Mouse (Mus musculus): ENCODE measurements at regions not wholly inside any gene's neighbourhood (a gene's known extent, or its start where the extent isn't known, plus 50 kb on each side); places are given as distances from the start of the nearest gene placed in this dataset.
"Not testable (repeated sequence)": the region's sequence is repeated elsewhere in the genome, so short reads cannot be mapped to it uniquely, and the experiment has no call there.

GRCm38 (mm10) chr7:111969198-111969887 lies 54.0 kb upstream of the Usp47 start:
- peak; percentile 41; the same call in 1 of the 2 replicates for ATAC-seq (ENCODE audit: low TSS enrichment)

GRCm38 (mm10) chr7:111968261-111968660 lies 55.0 kb upstream of the Usp47 start:
- ATAC-seq (ENCODE audit: low TSS enrichment): no peak

GRCm38 (mm10) chr7:111966716-111967115 lies 56.6 kb upstream of the Usp47 start:
- ATAC-seq (ENCODE audit: low TSS enrichment): no peak

GRCm38 (mm10) chr7:111963969-111964368 lies 59.3 kb upstream of the Usp47 start:
- no peak for ATAC-seq (ENCODE audit: low TSS enrichment)

- peak; percentile 57; the same call in 1 of the 2 replicates for ATAC-seq (ENCODE audit: low TSS enrichment)
These were observed 63.3 kb upstream of the Usp47 start for GRCm38 (mm10) chr7:111959977-111960376.

- no peak for ATAC-seq (ENCODE audit: low TSS enrichment)
These were observed 66.6 kb upstream of the Usp47 start for GRCm38 (mm10) chr7:111956671-111957070.

GRCm38 (mm10) chr7:111939631-111940030 lies 83.7 kb upstream of the Usp47 start:
- no peak for ATAC-seq (ENCODE audit: low TSS enrichment)

- peak; percentile 65 for ATAC-seq (ENCODE audit: low TSS enrichment)
These were observed 85.8 kb upstream of the Usp47 start for GRCm38 (mm10) chr7:111937547-111937946.

- peak; percentile 81; the same call in 1 of the 2 replicates for ATAC-seq (ENCODE audit: low TSS enrichment)
These were observed 86.2 kb upstream of the Usp47 start for GRCm38 (mm10) chr7:111937102-111937501.

GRCm38 (mm10) chr7:111932725-111933124 lies 90.6 kb upstream of the Usp47 start:
- ATAC-seq (ENCODE audit: low TSS enrichment): no peak

GRCm38 (mm10) chr7:111919961-111920360 lies 103.3 kb upstream of the Usp47 start:
- ATAC-seq (ENCODE audit: low TSS enrichment): no peak

GRCm38 (mm10) chr7:111903741-111904231 lies 119.5 kb upstream of the Usp47 start:
- peak; percentile 90 for ATAC-seq (ENCODE audit: low TSS enrichment)

- no peak for ATAC-seq (ENCODE audit: low TSS enrichment)
These were observed 117.2 kb upstream of the Galnt18 start for GRCm38 (mm10) chr7:111897016-111897415.

- peak; percentile 91 for ATAC-seq (ENCODE audit: low TSS enrichment)
These were observed 116.5 kb upstream of the Galnt18 start for GRCm38 (mm10) chr7:111896255-111896654.

GRCm38 (mm10) chr7:111882991-111883390 lies 103.2 kb upstream of the Galnt18 start:
- ATAC-seq (ENCODE audit: low TSS enrichment): no peak

- ATAC-seq (ENCODE audit: low TSS enrichment): no peak
These were observed 100.4 kb upstream of the Galnt18 start for GRCm38 (mm10) chr7:111880067-111880675.

- no peak for ATAC-seq (ENCODE audit: low TSS enrichment)
These were observed 97.8 kb upstream of the Galnt18 start for GRCm38 (mm10) chr7:111877591-111877990.

GRCm38 (mm10) chr7:111875949-111876348 lies 96.2 kb upstream of the Galnt18 start:
- no peak for ATAC-seq (ENCODE audit: low TSS enrichment)

- ATAC-seq (ENCODE audit: low TSS enrichment): peak; percentile 89
These were observed 89.6 kb upstream of the Galnt18 start for GRCm38 (mm10) chr7:111869337-111869736.

- peak; percentile 27; the same call in 1 of the 2 replicates for ATAC-seq (ENCODE audit: low TSS enrichment)
These were observed 83.3 kb upstream of the Galnt18 start for GRCm38 (mm10) chr7:111863035-111863434.

- not testable (repeated sequence) for ATAC-seq (ENCODE audit: low TSS enrichment)
These were observed 78.5 kb upstream of the Galnt18 start for GRCm38 (mm10) chr7:111858291-111858690.

- ATAC-seq (ENCODE audit: low TSS enrichment): no peak
These were observed 77.2 kb upstream of the Galnt18 start for GRCm38 (mm10) chr7:111856977-111857376.

- ATAC-seq (ENCODE audit: low TSS enrichment): no peak
These were observed 75.5 kb upstream of the Galnt18 start for GRCm38 (mm10) chr7:111855309-111855708.
